Mouse (Mus musculus) small intestine, adult 2 months (tissue): ENCODE measurements at regions not wholly inside any gene's neighbourhood (a gene's known extent, or its start where the extent isn't known, plus 50 kb on each side); places are given as distances from the start of the nearest gene placed in this dataset.

ENCODE experiments used
- H3K27ac ChIP-seq: fragments of 200-500 bp; 2 replicates; pipeline ENCODE4 v1.5.1; 2012; ENCODE audit warnings: low read depth, low read length, control low read depth, inconsistent platforms; ENCODE audit not compliant: insufficient read depth
- H3K27me3 ChIP-seq: fragments of 200-500 bp; 2 replicates; pipeline ENCODE4 v1.6.1; 2012; ENCODE audit warnings: mild to moderate bottlenecking, moderate library complexity, low read length, inconsistent platforms; ENCODE audit not compliant: control insufficient read depth, insufficient read depth
- H3K36me3 ChIP-seq: fragments of 200-500 bp; 2 replicates; pipeline ENCODE4 v1.6.1; 2012; ENCODE audit warnings: mild to moderate bottlenecking, low read length, control low read depth, inconsistent platforms; ENCODE audit not compliant: control insufficient read depth, insufficient read depth
- H3K4me1 ChIP-seq: fragments of 200-500 bp; 2 replicates; pipeline ENCODE4 v1.6.1; 2012; ENCODE audit warnings: low read length, inconsistent platforms, mixed read lengths; ENCODE audit not compliant: control insufficient read depth, insufficient read depth, insufficient read length
- H3K4me3 ChIP-seq: fragments of 200-500 bp; 2 replicates; pipeline ENCODE4 v1.5.1; 2012; ENCODE audit warnings: low read depth, mild to moderate bottlenecking, control low read depth, inconsistent platforms, low read length, moderate library complexity
- CTCF ChIP-seq: fragments of 200-500 bp; IDR thresholded peaks from 2 replicates; pipeline ENCODE4 v1.5.1; 2012; ENCODE audit warnings: low read depth, mild to moderate bottlenecking, control low read depth, inconsistent platforms, low read length, moderate library complexity, mixed read lengths; ENCODE audit not compliant: insufficient replicate concordance, insufficient read length; ENCODE audit errors: extremely low read depth
- POLR2A ChIP-seq: fragments of 200-500 bp; IDR thresholded peaks from 2 replicates; pipeline ENCODE4 v1.6.1; 2012; ENCODE audit warnings: low read depth, mild to moderate bottlenecking, control low read depth, inconsistent platforms, low read length, moderate library complexity
- WGBS: fragments of 180-500 bp; shearing (Covaris S2); methylation state at CpG from one replicate; pipeline ENCODE4 v1.1.7; 2018; 5-methylcytosine and 5-hydroxymethylcytosine counted together

- H3K27ac ChIP-seq: no peak overlapping the region
- H3K4me1 ChIP-seq: peaks cover 3% of the 10 kb centered on the region; the same call in 1 of the 2 replicates
- no peak overlapping the region for H3K4me3 ChIP-seq
- H3K27me3 ChIP-seq: no peaks in the 10 kb centered on the region
- H3K36me3 ChIP-seq: no peaks in the 10 kb centered on the region
- TF ChIP-seq CTCF (no peak), POLR2A (no peak)
- 75% methylated on average over 3 of the region's 3 CpGs for WGBS
These were observed 167.5 kb upstream of the Gm3448 start for GRCm38 (mm10) chr17:15208808-15209173.

DNA sequence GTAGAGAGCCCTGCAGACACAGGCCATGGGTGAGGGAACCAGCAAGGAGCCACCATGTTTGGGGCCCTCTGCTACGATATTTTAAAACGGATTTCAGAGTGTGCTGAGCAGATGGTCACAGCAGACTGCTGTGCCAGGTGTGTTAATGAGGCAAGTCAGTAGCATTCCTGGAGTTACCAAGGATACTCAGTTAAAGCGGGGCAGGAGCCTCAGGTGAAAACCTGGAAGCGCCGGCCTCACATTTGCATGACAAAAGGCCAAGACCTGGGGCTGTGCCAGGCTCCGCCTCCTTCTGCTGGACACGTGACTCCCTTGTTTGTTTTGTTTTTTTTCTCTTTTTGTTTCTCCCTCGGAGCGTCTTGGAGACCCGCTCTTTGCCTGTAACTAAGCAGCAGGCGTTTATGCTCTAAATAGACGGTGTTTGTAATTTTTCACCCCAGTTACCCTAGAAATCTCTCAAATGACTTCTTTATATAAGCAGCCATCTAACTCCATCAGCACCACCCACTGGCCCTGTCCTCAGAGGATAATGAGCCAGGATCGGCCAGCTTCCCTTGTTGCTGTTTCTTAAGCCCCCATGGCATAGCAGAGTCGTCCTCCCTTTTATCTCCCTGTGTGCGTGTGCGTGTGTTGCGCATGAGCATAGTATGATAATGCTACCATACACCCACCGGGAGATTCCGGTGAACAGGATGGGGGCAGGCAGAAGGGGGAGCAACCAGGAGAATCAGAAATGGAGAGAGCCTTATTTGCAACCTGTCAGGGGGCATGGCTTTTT lies 166.9 kb upstream of the Gm3448 start:
- H3K27me3 ChIP-seq: no peaks in the 10 kb centered on the region
- H3K4me1 ChIP-seq: peaks cover 3% of the 10 kb centered on the region; the same call in 1 of the 2 replicates
- 50% methylated on average over 19 of the region's 19 CpGs for WGBS
- TF ChIP-seq CTCF: no peak
- no peak for TF ChIP-seq POLR2A
- no peaks in the 10 kb centered on the region for H3K36me3 ChIP-seq
- no peak overlapping the region for H3K4me3 ChIP-seq
- H3K27ac ChIP-seq: no peak overlapping the region

- Histone ChIP-seq H3K4me1 (peaks cover 3% of the 10 kb centered on the region; the same call in 1 of the 2 replicates), H3K36me3 (no peaks in the 10 kb centered on the region), H3K4me3 (no peak overlapping the region), H3K27ac (no peak overlapping the region), H3K27me3 (no peaks in the 10 kb centered on the region)
- WGBS: 67% methylated on average over 24 of the region's 24 CpGs
- TF ChIP-seq POLR2A (no peak), CTCF (no peak)
These were observed 166.1 kb upstream of the Gm3448 start for GRCm38 (mm10) chr17:15207182-15208029.

DNA sequence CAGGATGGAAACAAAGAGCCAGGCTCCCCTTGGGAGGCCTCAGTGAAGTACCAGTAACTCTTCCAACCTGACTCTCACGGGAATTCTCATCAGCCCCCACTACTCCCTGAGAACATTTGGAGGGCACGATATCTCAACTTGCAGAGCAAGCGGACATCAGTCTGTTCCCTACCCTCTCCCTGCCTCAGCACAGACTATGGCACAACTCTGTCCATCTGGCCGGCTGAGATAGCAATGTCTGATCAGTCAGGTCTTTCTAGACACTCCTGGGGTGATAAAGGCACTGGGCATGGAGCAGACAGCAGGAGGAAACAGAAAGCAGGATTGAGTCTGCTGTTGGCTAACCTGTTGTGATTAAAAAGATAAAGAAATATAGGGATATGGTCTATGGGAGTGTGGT lies 164.5 kb upstream of the Gm3448 start:
- 89% methylated on average over 4 of the region's 4 CpGs for WGBS
- Histone ChIP-seq H3K4me3 (no peak overlapping the region), H3K36me3 (no peaks in the 10 kb centered on the region), H3K27me3 (no peaks in the 10 kb centered on the region), H3K4me1 (peaks cover 3% of the 10 kb centered on the region; the same call in 1 of the 2 replicates), H3K27ac (no peak overlapping the region)
- TF ChIP-seq CTCF (no peak), POLR2A (no peak)

DNA sequence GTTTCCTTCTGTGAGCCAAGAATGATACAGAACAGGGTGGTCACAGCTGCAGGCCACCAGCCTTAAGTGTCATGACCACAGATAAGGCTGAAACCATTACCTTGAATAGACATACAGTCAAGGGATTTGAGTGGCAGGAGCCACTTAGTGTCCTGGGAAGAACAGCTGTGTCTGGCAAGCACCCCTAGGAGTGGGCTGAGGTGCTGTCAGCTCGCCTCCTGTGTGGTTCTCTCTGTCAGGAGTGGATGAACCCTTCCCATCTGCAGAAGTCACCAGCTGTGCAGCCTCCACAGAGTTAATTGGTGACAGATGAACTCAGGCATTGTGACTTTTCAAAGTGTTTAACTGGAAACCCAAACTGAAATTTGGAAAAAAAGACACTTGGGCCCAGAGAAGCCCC lies 163.2 kb upstream of the Gm3448 start:
- 79% methylated on average over 1 of the region's 1 CpGs for WGBS

DNA sequence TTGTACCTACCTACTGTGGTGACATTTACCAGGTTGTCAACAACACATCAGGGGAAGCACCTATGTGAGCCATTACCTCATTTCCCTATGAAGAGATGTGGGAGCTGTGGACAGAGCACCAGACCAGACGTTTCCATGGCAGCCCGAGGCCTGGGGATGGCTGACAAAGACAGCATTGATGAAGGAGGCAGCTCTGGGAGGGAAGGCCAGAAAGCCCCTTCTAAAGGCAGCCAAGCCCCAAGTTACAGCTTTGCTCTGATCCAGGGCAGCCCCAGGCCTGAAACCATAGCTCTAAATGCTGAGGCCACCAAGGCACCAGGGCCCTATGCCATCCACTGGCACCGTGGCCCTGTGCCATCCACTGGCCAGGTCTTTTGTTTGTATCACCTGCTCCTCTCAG lies 157.9 kb upstream of the Gm3448 start:
- no peaks in the 10 kb centered on the region for H3K36me3 ChIP-seq
- no peak for TF ChIP-seq CTCF
- TF ChIP-seq POLR2A: no peak
- no peak overlapping the region for H3K4me3 ChIP-seq
- no peaks in the 10 kb centered on the region for H3K27me3 ChIP-seq
- WGBS: 69% methylated on average over 3 of the region's 3 CpGs
- H3K4me1 ChIP-seq: no peaks in the 10 kb centered on the region
- no peak overlapping the region for H3K27ac ChIP-seq

More for the DNA sequence above, 163.2 kb upstream of the Gm3448 start:
- H3K4me3 ChIP-seq: no peak overlapping the region
- H3K36me3 ChIP-seq: no peaks in the 10 kb centered on the region
- no peak for TF ChIP-seq CTCF
- no peak for TF ChIP-seq POLR2A
- peaks cover 3% of the 10 kb centered on the region; the same call in 1 of the 2 replicates for H3K4me1 ChIP-seq
- no peak overlapping the region for H3K27ac ChIP-seq
- H3K27me3 ChIP-seq: no peaks in the 10 kb centered on the region

DNA sequence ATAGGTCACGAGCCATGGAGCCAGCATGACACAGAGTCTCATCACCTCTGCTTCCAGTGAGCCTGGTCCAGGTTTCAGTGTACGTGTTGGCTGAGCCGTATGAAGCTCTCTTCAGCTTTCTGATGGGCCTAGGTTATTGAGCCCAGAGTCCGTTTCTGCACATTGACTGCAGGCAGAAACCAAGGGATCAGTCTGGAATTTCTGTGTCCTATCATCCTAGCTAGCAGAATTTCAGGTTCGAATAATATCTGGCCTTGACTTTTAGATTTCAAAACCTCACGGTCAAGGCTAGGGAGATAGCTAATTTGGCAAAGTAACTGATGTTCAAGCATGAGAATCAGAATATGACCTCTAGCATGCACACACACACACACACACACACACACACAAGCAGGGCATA lies 156.0 kb upstream of the Gm3448 start:
- no peak overlapping the region for H3K4me3 ChIP-seq
- H3K27me3 ChIP-seq: no peaks in the 10 kb centered on the region
- no peak for TF ChIP-seq POLR2A
- peaks cover 10% of the 10 kb centered on the region for H3K4me1 ChIP-seq
- WGBS: 67% methylated on average over 6 of the region's 6 CpGs
- no peak overlapping the region for H3K27ac ChIP-seq
- no peaks in the 10 kb centered on the region for H3K36me3 ChIP-seq
